Mouse (Mus musculus) intestine, embryonic 16.5 days (tissue): Measurements from ENCODE around the gene Otud7b. TPM values are rescaled to one million over a fixed set of nuclear protein-coding genes. Genes with fewer than 3 reads are reported as not detected.

Experiments
- ATAC-seq: fragments of 200-750 bp; cut with Nextera tagmentation; 2 replicates; pipeline ENCODE4 v1.8.0; 2017; ENCODE audit warnings: moderate TSS enrichment, moderate library complexity
- H3K27ac ChIP-seq: fragments of 300-500 bp; sonication (generic); 2 replicates; pipeline ENCODE4 v1.5.1; 2014; ENCODE audit warnings: mild to moderate bottlenecking, low read length
- H3K27me3 ChIP-seq: fragments of 300-500 bp; sonication (generic); replicated peaks from 2 replicates; pipeline ENCODE4 v1.6.1; 2014; ENCODE audit warnings: low read length, control low read depth, mixed read lengths; ENCODE audit not compliant: control insufficient read depth, insufficient read depth
- H3K36me3 ChIP-seq: fragments of 300-500 bp; sonication (generic); 2 replicates; pipeline ENCODE4 v1.6.1; 2014; ENCODE audit warnings: low read length, control low read depth; ENCODE audit not compliant: control insufficient read depth, insufficient read depth
- H3K4me1 ChIP-seq: fragments of 300-500 bp; sonication (generic); 2 replicates; pipeline ENCODE4 v1.6.1; 2014; ENCODE audit warnings: low read length, control low read depth, mixed read lengths; ENCODE audit not compliant: control insufficient read depth, insufficient read depth
- H3K4me2 ChIP-seq: fragments of 300-500 bp; sonication (generic); 2 replicates; pipeline ENCODE4 v1.6.1; 2014; ENCODE audit warnings: low read depth, low read length, control low read depth
- H3K4me3 ChIP-seq: fragments of 300-500 bp; sonication (generic); 2 replicates; pipeline ENCODE4 v1.5.1; 2014; ENCODE audit warnings: mild to moderate bottlenecking, low read length
- H3K9ac ChIP-seq: fragments of 300-500 bp; sonication (generic); 2 replicates; pipeline ENCODE4 v1.6.1; 2014; ENCODE audit warnings: low read depth, low read length
- H3K9me3 ChIP-seq: fragments of 300-500 bp; sonication (generic); 2 replicates; pipeline ENCODE4 v1.6.1; 2016; ENCODE audit warnings: low read length, control low read depth; ENCODE audit not compliant: control insufficient read depth
- WGBS: fragments of 180-500 bp; shearing (Covaris S2); extraction: QIAGEN DNeasy Blood & Tissue Kit; methylation state at CpG from one replicate; pipeline ENCODE4 v1.1.7; 2014; 5-methylcytosine and 5-hydroxymethylcytosine counted together
- polyA plus RNA-seq: library from polyadenylated mRNA; unstranded; fragments of >200 nt; fragmentation: Nextera tagmentation; extraction: Ambion mirVana; gene quantifications from 2 replicates; pipeline ENCODE4 v1.2.1, GENCODE M21; 2015

The Otud7b gene
- polyA plus RNA-seq = 14.7 and 15.5 TPM in 2 replicates

DNA sequence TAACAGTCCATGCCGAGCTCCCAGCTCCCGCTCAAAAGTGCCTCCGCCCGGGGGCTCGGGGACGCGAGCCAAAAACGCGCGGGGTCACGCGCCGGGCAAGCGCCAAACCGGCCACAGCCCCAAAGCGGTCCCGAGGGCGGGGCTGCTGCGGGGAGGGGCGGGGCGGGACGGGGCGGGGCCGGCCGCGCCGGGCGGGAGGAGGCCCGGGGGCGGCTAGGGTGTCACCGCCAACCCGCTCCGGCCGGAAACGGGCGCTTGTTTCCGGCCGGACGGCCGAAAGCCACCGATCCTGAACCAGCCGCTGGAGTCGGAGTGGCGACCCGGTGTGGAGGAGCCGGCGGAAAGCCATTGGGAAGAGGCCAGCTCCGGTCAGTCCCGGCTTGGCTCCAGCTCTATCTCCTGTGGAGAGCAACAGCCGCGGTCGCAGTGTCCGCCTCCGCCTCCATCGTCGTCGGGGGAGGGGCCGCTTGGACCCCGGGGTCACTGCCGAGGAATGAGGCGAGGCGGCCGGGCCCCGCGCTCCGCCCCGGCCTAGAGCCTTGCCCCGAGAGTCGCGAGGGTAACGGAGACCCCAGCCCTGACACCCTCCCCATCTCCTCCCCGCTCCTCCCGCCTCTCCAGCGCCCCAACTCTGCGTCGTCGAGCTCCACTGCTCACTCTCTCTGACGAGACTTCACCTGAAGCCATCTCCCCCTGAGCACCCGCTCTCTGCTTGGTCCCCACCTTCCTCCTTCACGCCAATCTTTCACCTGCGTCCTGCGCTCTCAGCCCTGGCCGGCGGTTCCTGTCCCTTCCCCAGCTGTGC, at the start of gene Otud7b:
Gene Otud7b (plus strand): TSS at position 267 of the 805 bp plus-strand sequence.
- Histone ChIP-seq H3K27ac (peak within 1 kb of the TSS; percentile 92), H3K9me3 (no peaks in the 10 kb centered on the region), H3K4me1 (peaks cover 9% of the 10 kb centered on the region), H3K4me2 (peak within 1 kb of the TSS; percentile 87), H3K4me3 (peak within 1 kb of the TSS; percentile 87), H3K9ac (peak within 1 kb of the TSS; percentile 94), H3K36me3 (no peaks in the 10 kb centered on the region), H3K27me3 (no peaks in the 10 kb centered on the region)
- ATAC-seq = peak; percentile 91
- under 1% methylated on average over 83 of the region's 84 CpGs for WGBS

DNA sequence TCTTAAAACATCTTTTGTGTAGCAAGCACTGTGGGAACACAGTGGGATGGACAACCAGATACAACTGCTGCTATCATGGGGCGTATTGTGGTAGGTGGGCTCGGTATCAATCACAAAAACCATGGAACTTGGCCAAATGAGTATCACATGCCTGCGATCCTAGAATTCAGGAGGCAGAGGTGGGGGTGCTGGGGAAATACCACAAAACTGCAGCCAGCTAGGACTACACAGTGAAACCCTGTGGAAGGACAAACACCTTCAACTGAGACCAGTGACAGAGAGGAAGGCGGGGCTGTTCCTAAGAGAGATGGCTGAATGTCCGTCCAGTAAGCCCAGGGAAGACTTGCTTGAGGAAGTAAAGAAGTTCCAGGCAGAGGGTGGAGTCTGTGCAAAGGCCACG, 49.0 kb upstream of the Otud7b start:
- Histone ChIP-seq H3K27me3 (no peaks in the 10 kb centered on the region), H3K9me3 (no peaks in the 10 kb centered on the region), H3K4me3 (no peak overlapping the region), H3K36me3 (no peaks in the 10 kb centered on the region), H3K4me2 (no peak overlapping the region), H3K9ac (no peak overlapping the region), H3K27ac (no peak overlapping the region), H3K4me1 (0 out of 2 replicates have a peak, but pooled peaks cover 2% of the 10 kb centered on the region)
- ATAC-seq = no peak
- 82% methylated on average over 6 of the region's 6 CpGs for WGBS

DNA sequence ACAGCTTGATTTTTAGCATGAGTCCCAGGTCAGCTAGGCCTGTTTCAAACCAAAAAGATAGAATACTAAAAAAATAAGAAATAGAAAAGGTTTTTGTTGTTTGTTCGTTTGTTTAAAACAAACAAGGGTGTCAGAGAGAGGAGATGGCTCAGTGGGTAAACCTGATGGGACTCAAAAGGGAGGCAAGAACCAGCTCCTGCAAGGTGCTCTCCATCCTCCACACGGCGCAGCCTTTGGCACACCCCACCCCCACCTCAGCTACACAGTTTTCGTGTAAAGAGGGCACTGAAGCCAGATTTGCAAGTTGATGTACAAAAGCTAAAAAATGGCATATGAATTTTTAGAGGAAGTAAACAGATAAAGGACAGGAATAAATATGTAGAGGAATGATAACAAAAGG, 48.3 kb upstream of the Otud7b start:
- H3K4me1 ChIP-seq = 0 out of 2 replicates have a peak, but pooled peaks cover 2% of the 10 kb centered on the region
- no peaks in the 10 kb centered on the region for H3K9me3 ChIP-seq
- H3K4me3 ChIP-seq = no peak overlapping the region
- H3K27me3 ChIP-seq = no peaks in the 10 kb centered on the region
- H3K4me2 ChIP-seq = no peak overlapping the region
- no peak for ATAC-seq
- WGBS = 88% methylated on average over 4 of the region's 4 CpGs
- no peak overlapping the region for H3K27ac ChIP-seq
- no peaks in the 10 kb centered on the region for H3K36me3 ChIP-seq
- no peak overlapping the region for H3K9ac ChIP-seq

DNA sequence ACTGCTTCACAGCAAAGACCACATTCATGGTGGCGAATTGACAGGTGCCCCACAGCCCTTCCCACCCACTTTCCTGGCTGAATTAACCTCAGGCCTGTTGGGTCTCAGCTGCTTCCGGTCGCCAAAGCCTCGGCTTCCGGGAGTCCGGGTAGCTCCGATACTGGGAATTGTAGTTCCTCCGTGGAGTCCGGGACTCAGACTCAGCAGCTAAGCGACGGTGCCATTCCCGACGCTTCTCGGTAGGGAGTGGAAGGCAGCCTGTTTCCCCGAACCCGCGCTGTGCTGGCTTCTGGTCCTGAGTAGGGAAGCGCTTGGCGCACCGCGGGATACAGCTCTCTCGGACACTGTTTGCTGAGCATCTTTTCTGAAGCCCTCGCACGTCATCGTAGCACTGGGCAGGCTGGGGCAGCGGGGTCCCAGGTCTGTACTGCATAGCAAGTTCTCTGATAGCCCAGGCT, 46.6 kb upstream of the Otud7b start:
- 0 out of 2 replicates have a peak, but pooled peaks cover 2% of the 10 kb centered on the region for H3K4me1 ChIP-seq
- H3K4me2 ChIP-seq = peak overlapping the region; percentile 76
- peak overlapping the region; percentile 74 for H3K9ac ChIP-seq
- H3K27me3 ChIP-seq = no peaks in the 10 kb centered on the region
- no peaks in the 10 kb centered on the region for H3K9me3 ChIP-seq
- peak; percentile 95 for ATAC-seq
- peak overlapping the region; percentile 86 for H3K27ac ChIP-seq
- WGBS = under 1% methylated on average over 26 of the region's 26 CpGs
- no peaks in the 10 kb centered on the region for H3K36me3 ChIP-seq
- peak overlapping the region; percentile 67 for H3K4me3 ChIP-seq

DNA sequence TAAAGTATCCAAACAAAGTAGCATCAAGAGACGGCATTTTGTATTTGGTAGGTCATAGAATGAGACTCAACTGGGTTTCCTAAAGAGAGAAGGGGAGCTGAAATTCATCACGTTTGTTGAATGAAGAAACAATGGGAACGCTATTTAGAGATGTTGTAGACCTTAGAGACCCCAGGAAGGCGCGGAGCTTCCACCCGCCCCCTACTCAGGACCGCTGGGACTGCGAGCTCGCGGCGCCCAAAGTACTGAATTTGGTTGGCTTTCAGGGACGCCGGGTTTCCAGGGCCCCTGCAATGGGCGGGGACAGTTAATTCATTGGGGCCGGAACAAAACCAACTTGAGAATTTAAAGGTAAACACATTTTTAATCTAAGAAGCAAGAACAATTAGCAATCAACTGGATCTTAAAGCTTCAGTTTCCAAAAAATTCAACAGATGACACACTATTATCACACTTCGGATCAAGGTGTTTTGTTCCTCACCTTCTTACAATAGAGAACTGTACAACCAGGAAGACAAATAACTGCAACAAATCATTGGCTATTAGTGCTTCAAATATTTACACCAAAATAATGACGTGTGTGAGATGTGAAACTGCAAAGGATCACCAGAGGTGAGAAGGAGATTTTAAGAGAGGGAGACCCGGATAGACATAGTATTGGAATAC, 46.0 kb upstream of the Otud7b start, which contains the start of gene Vps45:
Gene Vps45 (minus strand): TSS at position 236 of the 666 bp plus-strand sequence.
- Histone ChIP-seq H3K4me1 (0 out of 2 replicates have a peak, but pooled peaks cover 2% of the 10 kb centered on the region), H3K4me2 (peak within 1 kb of the TSS; percentile 76), H3K9ac (peak within 1 kb of the TSS; percentile 74), H3K9me3 (no peaks in the 10 kb centered on the region), H3K4me3 (peak within 1 kb of the TSS; percentile 67), H3K27me3 (no peaks in the 10 kb centered on the region), H3K27ac (peak within 1 kb of the TSS; percentile 86), H3K36me3 (no peaks in the 10 kb centered on the region)
- WGBS = 1% methylated on average over 18 of the region's 18 CpGs
- peak; percentile 84 for ATAC-seq

DNA sequence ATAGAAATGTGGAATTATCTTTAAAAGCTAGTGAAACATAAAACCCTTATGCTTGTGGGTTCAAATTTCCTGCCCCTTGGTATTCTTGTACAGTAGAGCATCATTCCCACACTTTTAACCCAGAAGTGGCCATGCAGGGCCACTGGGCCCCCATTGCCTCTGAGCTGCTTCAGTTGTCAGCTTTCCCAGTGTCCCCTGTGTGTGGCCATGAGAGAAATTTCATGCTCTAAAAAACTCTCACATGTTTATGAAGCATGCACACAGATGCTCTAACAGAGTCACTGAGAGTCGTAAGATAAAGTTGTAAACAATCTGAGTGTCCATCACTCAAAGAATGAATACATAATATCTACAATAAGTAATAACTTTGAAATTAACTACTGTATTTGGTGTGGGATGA, 44.2 kb upstream of the Otud7b start:
- no peaks in the 10 kb centered on the region for H3K27me3 ChIP-seq
- no peaks in the 10 kb centered on the region for H3K9me3 ChIP-seq
- no peak overlapping the region for H3K9ac ChIP-seq
- no peak overlapping the region for H3K27ac ChIP-seq
- no peaks in the 10 kb centered on the region for H3K36me3 ChIP-seq
- 74% methylated on average over 1 of the region's 1 CpGs for WGBS
- H3K4me3 ChIP-seq = no peak overlapping the region
- no peak overlapping the region for H3K4me2 ChIP-seq
- 0 out of 2 replicates have a peak, but pooled peaks cover 2% of the 10 kb centered on the region for H3K4me1 ChIP-seq
- no peak for ATAC-seq

DNA sequence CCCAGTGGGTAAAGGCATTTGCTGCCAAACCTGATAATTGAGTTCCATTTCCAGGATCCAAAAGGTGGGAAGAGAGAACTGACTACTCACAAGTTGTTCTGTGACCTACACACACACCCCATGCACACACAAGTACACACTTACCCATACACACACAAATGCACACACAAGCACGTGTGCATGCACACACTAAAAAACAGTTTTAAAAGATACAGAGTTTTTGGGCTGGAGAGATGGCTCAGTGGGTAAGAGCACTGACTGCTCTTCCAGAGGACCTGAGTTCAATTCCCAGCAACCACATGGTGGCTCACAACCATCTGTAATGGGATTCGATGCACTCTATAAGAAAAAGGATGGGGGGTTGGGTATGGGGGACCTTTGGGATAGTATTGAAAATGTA, 41.0 kb upstream of the Otud7b start:
- H3K27me3 ChIP-seq = no peaks in the 10 kb centered on the region
- ATAC-seq = no peak
- H3K4me1 ChIP-seq = 0 out of 2 replicates have a peak, but pooled peaks cover 2% of the 10 kb centered on the region
- no peak overlapping the region for H3K27ac ChIP-seq
- H3K4me2 ChIP-seq = no peak overlapping the region
- H3K4me3 ChIP-seq = no peak overlapping the region
- WGBS = 76% methylated on average over 2 of the region's 2 CpGs
- no peaks in the 10 kb centered on the region for H3K9me3 ChIP-seq
- H3K9ac ChIP-seq = no peak overlapping the region
- no peaks in the 10 kb centered on the region for H3K36me3 ChIP-seq

DNA sequence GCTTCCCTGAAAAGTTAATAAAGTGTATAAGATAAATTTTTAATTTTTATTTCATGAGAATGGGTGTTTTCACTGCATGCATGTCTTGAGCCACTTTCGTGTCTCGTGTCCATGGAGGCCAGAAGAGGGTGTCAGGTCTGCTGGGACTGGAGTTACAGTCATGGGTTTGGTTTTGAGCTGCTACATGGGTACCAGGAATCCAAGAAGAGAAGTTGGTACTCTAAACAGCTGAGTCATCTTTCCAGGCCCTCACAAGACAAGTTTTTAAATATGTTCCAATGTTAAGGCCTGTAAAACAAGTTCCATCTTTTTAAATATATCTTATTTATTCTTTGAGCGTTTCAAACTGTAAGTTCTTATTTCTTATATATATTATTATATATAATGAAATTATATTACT, 40.1 kb upstream of the Otud7b start:
- no peaks in the 10 kb centered on the region for H3K36me3 ChIP-seq
- no peaks in the 10 kb centered on the region for H3K9me3 ChIP-seq
- H3K4me1 ChIP-seq = no peaks in the 10 kb centered on the region
- H3K4me2 ChIP-seq = no peak overlapping the region
- H3K27ac ChIP-seq = no peak overlapping the region
- H3K9ac ChIP-seq = no peak overlapping the region
- ATAC-seq = no peak
- no peaks in the 10 kb centered on the region for H3K27me3 ChIP-seq
- H3K4me3 ChIP-seq = no peak overlapping the region
- WGBS = 86% methylated on average over 3 of the region's 3 CpGs

DNA sequence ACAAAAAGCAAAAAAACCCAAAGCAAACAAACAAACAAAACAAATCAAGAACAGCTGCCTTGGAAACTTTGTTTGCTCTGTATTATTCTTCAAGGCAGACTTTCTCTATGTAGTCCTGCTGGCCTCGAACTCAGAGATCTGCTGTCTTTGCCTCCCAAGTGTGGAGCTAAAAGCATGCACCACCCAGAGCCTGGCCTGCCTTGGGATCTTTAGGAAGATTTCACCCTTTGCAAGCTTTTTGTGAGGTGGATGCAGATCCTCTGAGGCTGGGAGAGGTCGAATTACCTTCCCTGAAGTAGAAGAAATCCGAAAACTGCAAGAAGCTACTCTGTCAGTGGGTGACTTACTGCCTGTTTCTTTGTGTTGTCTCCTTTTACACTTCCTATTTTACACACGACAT, 39.2 kb upstream of the Otud7b start:
- Histone ChIP-seq H3K9ac (no peak overlapping the region), H3K27ac (no peak overlapping the region), H3K4me3 (no peak overlapping the region), H3K36me3 (no peaks in the 10 kb centered on the region), H3K4me2 (no peak overlapping the region), H3K4me1 (no peaks in the 10 kb centered on the region), H3K27me3 (no peaks in the 10 kb centered on the region), H3K9me3 (no peaks in the 10 kb centered on the region)
- ATAC-seq = no peak
- WGBS = 43% methylated on average over 4 of the region's 4 CpGs
